Mouse (Mus musculus) MEL (cell line): Measurements from ENCODE around the gene Tyw5. TPM values are rescaled to one million over a fixed set of nuclear protein-coding genes. Genes with fewer than 3 reads are reported as not detected.

Experiments
- DNase-seq: peaks from one replicate; pipeline ENCODE4 v3.0.0; 2011; ENCODE audit warnings: low read depth, low spot score
- H3K27ac ChIP-seq: 2 replicates; pipeline ENCODE4 v1.5.1; 2012; ENCODE audit warnings: low read depth, mild to moderate bottlenecking, control low read depth, low read length, moderate library complexity; ENCODE audit not compliant: control insufficient read depth
- H3K27me3 ChIP-seq, 2 experiments: fragments of 150-350 bp in 1 of 2; sonication (generic) in 1 of 2; 2 replicates each; pipeline ENCODE4 v1.6.1; 2012; ENCODE audit warnings: low read length in 2 of 2, mild to moderate bottlenecking in 2 of 2, improper control_type of control experiment in 1 of 2, moderate library complexity in 1 of 2; ENCODE audit not compliant: insufficient read depth in 2 of 2, control insufficient read depth in 1 of 2
- H3K36me3 ChIP-seq, 2 experiments: 2 replicates each; pipeline ENCODE4 v1.6.1; 2012 to 2014; ENCODE audit warnings: low read length in 2 of 2, improper control_type of control experiment in 1 of 2, inconsistent platforms in 1 of 2, mild to moderate bottlenecking in 1 of 2; ENCODE audit not compliant: insufficient read depth in 2 of 2, control insufficient read depth in 1 of 2
- H3K4me1 ChIP-seq, 2 experiments: fragments of 150-350 bp in 1 of 2; sonication (generic) in 1 of 2; 2 replicates each; pipeline ENCODE4 v1.6.1; 2012; ENCODE audit warnings: low read length in 2 of 2, improper control_type of control experiment in 1 of 2, mild to moderate bottlenecking in 1 of 2; ENCODE audit not compliant: insufficient read depth in 2 of 2, control insufficient read depth in 1 of 2
- H3K4me3 ChIP-seq, 2 experiments: fragments of 150-350 bp in 1 of 2; sonication (generic) in 1 of 2; 2 replicates each; pipeline ENCODE4 v1.5.1; 2012; ENCODE audit warnings: low read depth in 2 of 2, low read length in 2 of 2, mild to moderate bottlenecking in 2 of 2, moderate library complexity in 2 of 2, control low read depth in 1 of 2, improper control_type of control experiment in 1 of 2; ENCODE audit not compliant: control insufficient read depth in 1 of 2, insufficient read depth in 1 of 2
- H3K79me2 ChIP-seq: 2 replicates; pipeline ENCODE4 v1.6.1; 2012; ENCODE audit warnings: mild to moderate bottlenecking, low read length, moderate library complexity; ENCODE audit not compliant: control insufficient read depth, poor library complexity, insufficient read depth
- H3K9ac ChIP-seq: 2 replicates; pipeline ENCODE4 v1.6.1; 2012; ENCODE audit warnings: low read depth, mild to moderate bottlenecking, control low read depth, low read length, moderate library complexity; ENCODE audit not compliant: control insufficient read depth, poor library complexity, severe bottlenecking
- H3K9me3 ChIP-seq: fragments of 150-350 bp; sonication (generic); replicated peaks from 2 replicates; pipeline ENCODE4 v1.6.1; 2012; ENCODE audit warnings: mild to moderate bottlenecking, low read length, improper control_type of control experiment, moderate library complexity; ENCODE audit not compliant: insufficient read depth
- CHD1 ChIP-seq: IDR thresholded peaks from 2 replicates; pipeline ENCODE4 v1.6.1; 2012; ENCODE audit warnings: low read depth, mild to moderate bottlenecking, inconsistent platforms, low read length, improper control_type of control experiment
- ETS1 ChIP-seq: IDR thresholded peaks from 2 replicates; pipeline ENCODE4 v1.6.1; 2012; ENCODE audit warnings: low read depth, mild to moderate bottlenecking, inconsistent platforms, low read length, improper control_type of control experiment, moderate library complexity
- HCFC1 ChIP-seq: IDR thresholded peaks from 2 replicates; pipeline ENCODE4 v1.6.1; 2012; ENCODE audit warnings: low read depth, mild to moderate bottlenecking, inconsistent platforms, low read length, improper control_type of control experiment, moderate library complexity
- JUND ChIP-seq: IDR thresholded peaks from 2 replicates; pipeline ENCODE4 v1.6.1; 2011; ENCODE audit warnings: low read depth, mild to moderate bottlenecking, improper control_type of control experiment, low read length
- KAT2A ChIP-seq: conservative IDR thresholded peaks from 2 replicates; pipeline ENCODE4 v1.6.1; 2012; ENCODE audit warnings: low read depth, low read length, improper control_type of control experiment, inconsistent platforms
- MAX ChIP-seq: IDR thresholded peaks from 2 replicates; pipeline ENCODE4 v1.6.1; 2011; ENCODE audit warnings: low read length, improper control_type of control experiment
- MAZ ChIP-seq: IDR thresholded peaks from 2 replicates; pipeline ENCODE4 v1.6.1; 2012; ENCODE audit warnings: low read depth, mild to moderate bottlenecking, inconsistent platforms, low read length, improper control_type of control experiment
- MEF2A ChIP-seq: IDR thresholded peaks from 2 replicates; pipeline ENCODE4 v1.6.1; 2014; ENCODE audit warnings: low read depth, mild to moderate bottlenecking, inconsistent platforms, low read length, improper control_type of control experiment; ENCODE audit not compliant: poor library complexity, insufficient replicate concordance, severe bottlenecking; ENCODE audit errors: extremely low read depth
- MXI1 ChIP-seq: IDR thresholded peaks from 2 replicates; pipeline ENCODE4 v1.6.1; 2011; ENCODE audit warnings: mild to moderate bottlenecking, low read depth, low read length, improper control_type of control experiment
- MYB ChIP-seq: IDR thresholded peaks from 2 replicates; pipeline ENCODE4 v1.6.1; 2011; ENCODE audit warnings: mild to moderate bottlenecking, low read depth, low read length, improper control_type of control experiment
- MYC ChIP-seq: IDR thresholded peaks from 2 replicates; pipeline ENCODE4 v1.6.1; 2011; ENCODE audit warnings: low read depth, mild to moderate bottlenecking, low read length, improper control_type of control experiment, moderate library complexity
- NELFE ChIP-seq: IDR thresholded peaks from 2 replicates; pipeline ENCODE4 v1.6.1; 2011; ENCODE audit warnings: low read depth, low read length, improper control_type of control experiment
- POLR2A ChIP-seq, 2 experiments: IDR thresholded peaks; 2 replicates each; pipeline ENCODE4 v1.6.1; 2011 to 2012; ENCODE audit warnings: low read length in 2 of 2, mild to moderate bottlenecking in 2 of 2, control low read depth in 1 of 2, improper control_type of control experiment in 1 of 2, low read depth in 1 of 2, moderate library complexity in 1 of 2; ENCODE audit not compliant: control insufficient read depth in 1 of 2, insufficient read depth in 1 of 2, poor library complexity in 1 of 2
- POLR2AphosphoS2 ChIP-seq: IDR thresholded peaks from 2 replicates; pipeline ENCODE4 v1.6.1; 2011; ENCODE audit warnings: low read length, improper control_type of control experiment
- POLR2AphosphoS5 ChIP-seq: IDR thresholded peaks from 2 replicates; pipeline ENCODE4 v1.6.1; 2012; ENCODE audit warnings: low read depth, borderline replicate concordance, mild to moderate bottlenecking, inconsistent platforms, low read length, moderate library complexity, mixed read lengths
- RAD21 ChIP-seq: IDR thresholded peaks from 2 replicates; pipeline ENCODE4 v1.6.1; 2011; ENCODE audit warnings: mild to moderate bottlenecking, low read depth, low read length, improper control_type of control experiment
- SMC3 ChIP-seq: IDR thresholded peaks from 2 replicates; pipeline ENCODE4 v1.6.1; 2011; ENCODE audit warnings: low read depth, low read length, improper control_type of control experiment
- TAL1 ChIP-seq: IDR thresholded peaks from 2 replicates; pipeline ENCODE4 v1.6.1; 2012; ENCODE audit warnings: mild to moderate bottlenecking, inconsistent platforms, low read length, moderate library complexity, mixed read lengths
- TBP ChIP-seq: IDR thresholded peaks from 2 replicates; pipeline ENCODE4 v1.8.0; 2011; ENCODE audit warnings: low read depth, low read length, improper control_type of control experiment
- USF1 ChIP-seq: IDR thresholded peaks from 2 replicates; pipeline ENCODE4 v1.6.1; 2014; ENCODE audit warnings: low read depth, mild to moderate bottlenecking, inconsistent platforms, low read length, improper control_type of control experiment, moderate library complexity
- USF2 ChIP-seq, 2 experiments: IDR thresholded peaks; 2 replicates each; pipeline ENCODE4 v1.6.1; 2011 to 2012; ENCODE audit warnings: improper control_type of control experiment in 2 of 2, low read length in 2 of 2, borderline replicate concordance in 1 of 2, inconsistent platforms in 1 of 2, low read depth in 1 of 2, mild to moderate bottlenecking in 1 of 2; ENCODE audit not compliant: insufficient read depth in 1 of 2
- ZKSCAN1 ChIP-seq: IDR thresholded peaks from 2 replicates; pipeline ENCODE4 v1.6.1; 2012; ENCODE audit warnings: low read depth, mild to moderate bottlenecking, inconsistent platforms, low read length, improper control_type of control experiment, moderate library complexity
- ZMIZ1 ChIP-seq: IDR thresholded peaks from 2 replicates; pipeline ENCODE4 v1.6.1; 2012; ENCODE audit warnings: low read depth, mild to moderate bottlenecking, inconsistent platforms, low read length, improper control_type of control experiment, moderate library complexity
- ZNF384 ChIP-seq: IDR thresholded peaks from 2 replicates; pipeline ENCODE4 v1.6.1; 2012; ENCODE audit warnings: low read depth, mild to moderate bottlenecking, inconsistent platforms, low read length, improper control_type of control experiment
- polyA plus RNA-seq, 2 experiments: library from polyadenylated mRNA; stranded (reverse) in 1 of 2; unstranded in 1 of 2; fragments of >175 nt in 1 of 2; fragments of >200 nt in 1 of 2; gene quantifications; 2 replicates each; pipeline versions ENCODE4 v1.2.1 to v1.2.4; 2012; ENCODE audit warnings: low replicate concordance in 2 of 2, low read depth in 1 of 2; ENCODE audit not compliant: insufficient read length in 2 of 2, insufficient read depth in 1 of 2, missing spikeins in 1 of 2
- total RNA-seq: library from RNA; depleted of rRNA; stranded (reverse); fragments of 300-350 nt; gene quantifications from 2 replicates; pipeline ENCODE4 v1.2.3, GENCODE M21; 2012

Tyw5 gene
- total and polyA plus RNA-seq, 3 experiments, result 15.8 to 18.5 TPM; not detected in 1

- no peak overlapping the region for H3K4me3 ChIP-seq
- H3K27ac ChIP-seq, result no peak overlapping the region
- no peak overlapping the region for H3K9ac ChIP-seq
- no peak for TF ChIP-seq POLR2AphosphoS2
- no peak for TF ChIP-seq ZNF384
- TF ChIP-seq MAZ, result no peak
- no peak for TF ChIP-seq TBP
- TF ChIP-seq MYC, result no peak
- TF ChIP-seq KAT2A, result no peak
- TF ChIP-seq, all 39 proteins: peak for 0
- no peaks in the 10 kb centered on the region for H3K9me3 ChIP-seq
- DNase-seq, result no peak
- no peaks in the 10 kb centered on the region for H3K4me1 ChIP-seq
- no peaks in the 10 kb centered on the region for H3K27me3 ChIP-seq
- H3K36me3 ChIP-seq, result peaks cover 5 to 6% of the 10 kb centered on the region in 2 experiments
- peaks cover 6% of the 10 kb centered on the region for H3K79me2 ChIP-seq
Measured at GRCm38 (mm10) chr1:57400877-57401276, 6.0 kb downstream of the Tyw5 start.

DNA sequence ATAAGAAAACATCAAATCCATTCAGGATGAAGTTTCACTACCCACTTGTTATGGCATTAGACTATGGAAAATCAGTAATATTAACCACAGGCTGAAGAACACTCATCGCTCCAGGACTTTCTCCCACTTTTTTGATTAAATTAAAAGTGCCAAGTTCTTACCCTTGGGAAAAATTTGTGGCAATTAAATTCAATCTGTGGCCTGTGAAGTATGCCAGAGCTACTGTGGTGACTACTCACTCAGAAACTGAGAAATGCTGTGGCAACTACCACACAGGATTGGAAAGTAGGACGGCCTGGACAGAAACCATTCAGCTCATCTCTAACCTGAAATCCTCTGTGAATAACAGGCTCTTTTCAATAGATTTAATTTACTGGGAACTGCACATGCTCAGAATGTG lies 6.6 kb downstream of the Tyw5 start:
- H3K9ac ChIP-seq, result no peak overlapping the region
- H3K79me2 ChIP-seq, result peaks cover 3% of the 10 kb centered on the region; the same call in 1 of the 2 replicates
- H3K27me3 ChIP-seq, result no peaks in the 10 kb centered on the region
- H3K36me3 ChIP-seq, result peaks cover 5% of the 10 kb centered on the region in 2 experiments
- H3K4me3 ChIP-seq, result no peak overlapping the region
- H3K4me1 ChIP-seq, result no peaks in the 10 kb centered on the region
- no peak for TF ChIP-seq MYC
- no peak for TF ChIP-seq HCFC1
- TF ChIP-seq POLR2AphosphoS5, result no peak
- no peak for TF ChIP-seq NELFE
- TF ChIP-seq CHD1, result no peak
- no peak for TF ChIP-seq JUND
- TF ChIP-seq MEF2A, result no peak
- no peak for TF ChIP-seq MXI1
- no peak for TF ChIP-seq MYB
- TF ChIP-seq MAX, result no peak
- TF ChIP-seq TAL1, result no peak
- no peak for TF ChIP-seq USF2 (IDR thresholded peaks at IDR 0.05; ENCODE audit: borderline replicate concordance in 1 of 2, insufficient read depth in 1 of 2, low read depth in 1 of 2, low read length in 2 of 2)
- TF ChIP-seq SMC3, result no peak
- TF ChIP-seq RAD21, result no peak
- no peak for TF ChIP-seq ZKSCAN1
- TF ChIP-seq USF1, result no peak
- no peak for TF ChIP-seq ETS1
- TF ChIP-seq KAT2A, result no peak
- no peak for TF ChIP-seq POLR2A (IDR thresholded peaks at IDR 0.05; ENCODE audit: control insufficient read depth in 1 of 2, insufficient read depth in 1 of 2, low read depth in 1 of 2, low read length in 2 of 2, poor library complexity in 1 of 2)
- no peak for TF ChIP-seq ZMIZ1
- DNase-seq, result no peak
- H3K9me3 ChIP-seq, result no peaks in the 10 kb centered on the region
- no peak overlapping the region for H3K27ac ChIP-seq
